18 mouse cellular contexts compared by ENCODE assay signal in genomic region chr10:28856154-28856553, GRCm38 (mm10).
"Had no signal": no experiment of that assay in that cellular context is flagged by ENCODE, and none has a peak within 500 bp of the region (broad histone marks: within the 10 kb centered on the region; RNA-seq: fewer than 3 reads in every experiment).

No protein-coding gene starts in this region.

- DNase-seq: gastrocnemius, adult 2 months; gastrocnemius, postnatal 10 days; gastrocnemius, postnatal 25 days; heart, adult 18-20 months; heart, postnatal 10 days; heart, postnatal 4 days; kidney, adult 18-20 months; kidney, adult 8-10 months; kidney, postnatal 14 days; kidney, postnatal 36 days; layer of hippocampus, adult 9-11 months; layer of hippocampus, postnatal 36 days; left cerebral cortex, postnatal 4 days had no signal

- ATAC-seq: hindbrain, embryonic 16.5 days; inflammation-experienced regulatory T-cells, adult 6 months; intestine, embryonic 15.5 days; intestine, postnatal 0 days; liver, embryonic 12.5 days had no signal
